Mouse (Mus musculus): ENCODE results near the gene Cd22.
"Not testable (repeated sequence)": the region's sequence is repeated elsewhere in the genome, so short reads cannot be mapped to it uniquely, and the experiment has no call there.

- TF ChIP-seq POLR2A (IDR thresholded peaks at IDR 0.05; ENCODE audit: low read depth, low read length); CTCF (conservative IDR thresholded peaks at IDR 0.05; ENCODE audit: insufficient read depth, insufficient read length, low read depth, low read length): not testable (repeated sequence)
Measured at GRCm38 (mm10) chr7:30922490-30922889, 42.3 kb upstream of the Cd22 start.

Measured in kidney, adult 2 months (tissue).